Mouse (Mus musculus) G1E (cell line): ENCODE data around the gene Tut4.

ENCODE experiments used
- CTCF ChIP-seq: IDR thresholded peaks from 2 replicates; pipeline ENCODE4 v1.5.1; 2012; ENCODE audit warnings: low read depth, low read length, inconsistent platforms, mixed read lengths
- GATA1 ChIP-seq: IDR thresholded peaks from 2 replicates; pipeline ENCODE4 v1.6.1; 2012; ENCODE audit warnings: borderline replicate concordance, low read length, inconsistent platforms, mixed read lengths
- POLR2AphosphoS5 ChIP-seq: IDR thresholded peaks from 2 replicates; pipeline ENCODE4 v1.6.1; 2012; ENCODE audit warnings: low read depth, low read length, inconsistent platforms; ENCODE audit not compliant: insufficient replicate concordance

- TF ChIP-seq GATA1 (no peak), CTCF (no peak), POLR2AphosphoS5 (no peak)
Observed at GRCm38 (mm10) chr4:108608651-108609050, 149.4 kb downstream of the Tut4 start.
